Mouse (Mus musculus) G1E (cell line): ENCODE data around the gene Upf1. TPM values are rescaled to one million over a fixed set of nuclear protein-coding genes. Genes with fewer than 3 reads are reported as not detected.
A peak's percentile ranks its signal among the peaks of the same experiment; 100 is the strongest.

Experiments used
- ATAC-seq: 2 replicates; pipeline ENCODE4 v1.8.0; 2016; ENCODE audit warnings: mild to moderate bottlenecking; ENCODE audit not compliant: insufficient number of reproducible peaks, poor library complexity, low FRiP score, severe bottlenecking; ENCODE audit errors: extremely low read depth
- DNase-seq: peaks from one replicate; pipeline ENCODE4 v3.0.0; 2012; ENCODE audit warnings: low spot score
- H3K27me3 ChIP-seq: 2 replicates; pipeline ENCODE4 v1.6.1; 2012; ENCODE audit warnings: mild to moderate bottlenecking, low read length, inconsistent platforms; ENCODE audit not compliant: insufficient read depth
- H3K36me3 ChIP-seq: replicated peaks from 2 replicates; pipeline ENCODE3; 2012; ENCODE audit warnings: mild to moderate bottlenecking, inconsistent platforms
- H3K4me1 ChIP-seq: 2 replicates; pipeline ENCODE4 v1.6.1; 2012; ENCODE audit warnings: low read depth, low read length, inconsistent platforms, mixed read lengths; ENCODE audit not compliant: insufficient read depth
- H3K4me3 ChIP-seq: 2 replicates; pipeline ENCODE4 v1.5.1; 2012; ENCODE audit warnings: low read depth, mild to moderate bottlenecking, inconsistent platforms, low read length, moderate library complexity, mixed read lengths
- H3K9me3 ChIP-seq: replicated peaks from 2 replicates; pipeline ENCODE4 v1.6.1; 2012; ENCODE audit warnings: inconsistent platforms
- CTCF ChIP-seq: IDR thresholded peaks from 2 replicates; pipeline ENCODE4 v1.5.1; 2012; ENCODE audit warnings: low read depth, low read length, inconsistent platforms, mixed read lengths
- GATA1 ChIP-seq: IDR thresholded peaks from 2 replicates; pipeline ENCODE4 v1.6.1; 2012; ENCODE audit warnings: borderline replicate concordance, low read length, inconsistent platforms, mixed read lengths
- GATA2 ChIP-seq: IDR thresholded peaks from 2 replicates; pipeline ENCODE4 v1.6.1; 2012; ENCODE audit warnings: low read depth, low read length, inconsistent platforms, borderline replicate concordance
- POLR2AphosphoS5 ChIP-seq: IDR thresholded peaks from 2 replicates; pipeline ENCODE4 v1.6.1; 2012; ENCODE audit warnings: low read depth, low read length, inconsistent platforms; ENCODE audit not compliant: insufficient replicate concordance
- TAL1 ChIP-seq: conservative IDR thresholded peaks from 2 replicates; pipeline ENCODE4 v1.6.1; 2012; ENCODE audit warnings: low read depth, low read length, inconsistent platforms, mixed read lengths
- polyA plus RNA-seq: library from polyadenylated mRNA; stranded (reverse); fragments of >175 nt; gene quantifications from 2 replicates; pipeline ENCODE4 v1.2.3, GENCODE M21; 2012
- total RNA-seq, 2 experiments: library from RNA; stranded (forward) in 1 of 2; stranded (reverse) in 1 of 2; fragments of 200-1000 nt in 1 of 2; fragments of >200 nt in 1 of 2; fragmentation: Nextera tagmentation in 1 of 2; gene quantifications; 2 replicates each; pipeline ENCODE4 v1.2.3; 2014 to 2017

Upf1 gene
- total and polyA plus RNA-seq, 3 experiments: 22.9 to 155 (median 43.6) TPM

DNA sequence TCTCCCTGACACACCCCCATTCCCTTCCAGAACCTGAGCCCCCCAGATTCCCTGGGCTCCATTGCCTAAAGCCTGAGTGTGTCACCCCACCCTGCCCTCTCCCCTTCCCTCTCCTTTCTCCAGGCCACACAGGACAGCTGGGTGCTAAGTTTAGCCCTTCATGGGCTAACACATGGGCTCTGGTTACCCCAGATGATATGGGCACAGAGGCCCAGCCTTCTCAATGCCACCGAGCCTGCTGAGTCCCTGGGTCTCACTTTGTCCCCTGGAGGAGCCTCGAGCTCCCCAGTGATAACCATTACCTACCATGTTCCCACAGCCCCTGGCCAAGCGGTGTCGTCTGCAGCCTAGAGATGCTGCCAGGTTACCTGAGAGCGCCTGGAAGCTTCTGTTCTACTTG is 35.2 kb downstream of the Upf1 start:
- ATAC-seq: no peak
- DNase-seq: no peak
- no peaks in the 10 kb centered on the region for H3K9me3 ChIP-seq
- H3K27me3 ChIP-seq: peaks cover 58% of the 10 kb centered on the region
- H3K4me1 ChIP-seq: peaks cover 23% of the 10 kb centered on the region
- H3K36me3 ChIP-seq: peaks cover 11% of the 10 kb centered on the region
- no peak for TF ChIP-seq GATA1
- no peak for TF ChIP-seq TAL1
- TF ChIP-seq POLR2AphosphoS5: no peak
- no peak for TF ChIP-seq CTCF
- TF ChIP-seq GATA2: no peak
- no peak overlapping the region for H3K4me3 ChIP-seq

DNA sequence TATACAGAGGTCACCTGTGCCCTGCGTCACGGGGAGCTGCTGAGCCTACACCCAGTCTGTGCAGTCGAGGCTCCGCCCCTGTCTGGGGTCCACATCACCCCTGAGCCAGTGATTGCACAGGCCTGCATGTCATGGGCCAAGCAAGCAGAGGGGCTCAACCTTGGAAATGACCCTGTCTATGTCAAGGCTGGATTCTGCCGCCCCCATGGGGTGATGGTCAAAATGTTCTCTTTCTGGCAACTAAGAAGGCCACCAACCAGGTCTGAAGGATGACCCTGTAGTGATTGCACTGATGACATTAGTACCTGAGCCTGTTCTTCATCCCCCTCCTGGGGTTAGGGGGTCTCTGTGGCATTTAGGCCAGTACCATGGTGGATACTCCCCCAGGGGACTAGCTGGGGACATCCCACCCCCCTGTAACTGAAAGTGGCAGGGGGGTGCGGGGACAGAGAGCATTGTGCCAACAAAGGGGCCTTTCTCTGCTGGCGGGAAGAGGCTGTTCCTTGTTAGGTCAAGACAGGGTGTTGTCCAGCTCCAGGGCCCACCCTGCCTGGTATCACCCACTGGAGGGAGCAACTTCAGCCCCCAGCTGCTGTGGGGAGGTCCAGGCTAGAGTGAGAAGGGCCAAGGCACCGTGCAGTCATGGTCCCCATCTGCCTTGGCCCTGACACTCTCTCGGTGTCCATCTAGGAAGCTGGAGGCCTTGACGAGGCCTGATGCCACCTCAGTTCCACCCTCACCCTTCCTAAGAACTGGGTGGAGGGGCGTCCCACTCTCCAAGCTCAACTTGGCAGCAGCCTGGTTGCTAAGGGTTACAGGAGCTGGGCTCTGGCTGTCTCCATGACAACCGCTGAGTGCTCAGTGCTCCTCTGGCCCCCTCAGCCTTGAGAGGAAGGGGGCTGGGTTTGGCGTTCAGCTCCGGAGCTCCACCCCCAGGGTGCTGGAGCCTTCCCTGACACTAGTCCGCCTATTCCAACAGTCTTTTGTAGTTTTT is 36.3 kb downstream of the Upf1 start:
- Histone ChIP-seq H3K9me3 (no peaks in the 10 kb centered on the region), H3K4me1 (peaks cover 26% of the 10 kb centered on the region), H3K27me3 (peaks cover 50% of the 10 kb centered on the region), H3K36me3 (peaks cover 22% of the 10 kb centered on the region), H3K4me3 (no peak overlapping the region)
- no peak for TF ChIP-seq POLR2AphosphoS5
- TF ChIP-seq GATA2: no peak
- TF ChIP-seq TAL1: no peak
- no peak for TF ChIP-seq GATA1
- TF ChIP-seq CTCF: no peak
- ATAC-seq: no peak
- no peak for DNase-seq

DNA sequence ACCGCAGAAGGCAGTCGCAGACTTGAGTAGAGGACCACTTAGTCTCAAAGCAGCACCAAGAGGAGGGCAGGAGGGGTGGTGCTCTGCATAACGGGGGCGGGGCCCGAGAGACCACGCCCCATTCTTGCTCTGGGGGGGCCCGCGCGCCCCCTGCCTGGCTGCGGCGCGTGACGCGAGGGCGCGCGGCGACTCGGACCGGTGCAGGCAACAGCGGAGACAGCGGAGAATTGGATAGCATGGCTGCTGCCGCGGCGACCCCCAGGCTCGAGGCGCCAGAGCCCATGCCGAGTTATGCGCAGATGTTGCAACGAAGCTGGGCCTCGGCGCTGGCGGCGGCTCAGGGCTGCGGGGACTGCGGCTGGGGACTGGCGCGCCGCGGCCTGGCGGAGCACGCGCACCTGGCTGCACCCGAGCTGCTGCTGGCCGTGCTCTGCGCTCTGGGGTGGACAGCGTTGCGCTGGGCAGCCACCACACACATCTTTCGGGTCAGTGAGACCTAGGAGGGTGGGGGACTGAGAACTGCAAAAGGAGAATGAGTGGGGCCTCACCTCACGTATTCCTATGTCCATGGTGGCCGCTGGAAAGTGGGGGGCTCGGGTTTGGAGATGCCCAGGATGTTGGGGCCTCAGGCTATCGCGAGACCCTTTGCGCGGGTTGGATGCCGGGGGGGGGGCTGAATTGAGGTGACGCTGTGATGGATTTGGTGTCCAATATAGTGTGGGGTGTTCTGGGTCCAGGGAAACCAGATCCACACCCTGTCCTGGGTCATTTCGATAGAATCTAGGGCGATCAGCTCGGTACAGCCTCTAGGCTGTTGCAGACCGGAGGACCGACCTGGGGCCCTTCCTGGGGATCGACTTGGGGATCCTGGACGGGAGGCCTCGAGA is 37.2 kb downstream of the Upf1 start, which contains the start of gene Cers1:
Cers1 (plus strand) TSS at position 152 of the 887 bp plus-strand sequence.
- Histone ChIP-seq H3K4me3 (peak within 1 kb of the TSS; percentile 56; the same call in 1 of the 2 replicates), H3K4me1 (peaks cover 22% of the 10 kb centered on the region), H3K36me3 (peaks cover 31% of the 10 kb centered on the region), H3K9me3 (no peaks in the 10 kb centered on the region), H3K27me3 (peaks cover 42% of the 10 kb centered on the region)
- DNase-seq (no peak), ATAC-seq (no peak)
- no peak for TF ChIP-seq TAL1

- no peak for TF ChIP-seq GATA2
- TF ChIP-seq GATA1: no peak
- TF ChIP-seq TAL1: no peak
- TF ChIP-seq CTCF: no peak
- TF ChIP-seq POLR2AphosphoS5: no peak
- H3K4me1 ChIP-seq: peaks cover 22% of the 10 kb centered on the region
- no peak for ATAC-seq
- no peak for DNase-seq
- H3K9me3 ChIP-seq: no peaks in the 10 kb centered on the region
- H3K27me3 ChIP-seq: peaks cover 32% of the 10 kb centered on the region
- H3K4me3 ChIP-seq: no peak overlapping the region
- peaks cover 53% of the 10 kb centered on the region for H3K36me3 ChIP-seq
These were observed 39.7 kb downstream of the Upf1 start for GRCm38 (mm10) chr8:70313399-70313798.

DNA sequence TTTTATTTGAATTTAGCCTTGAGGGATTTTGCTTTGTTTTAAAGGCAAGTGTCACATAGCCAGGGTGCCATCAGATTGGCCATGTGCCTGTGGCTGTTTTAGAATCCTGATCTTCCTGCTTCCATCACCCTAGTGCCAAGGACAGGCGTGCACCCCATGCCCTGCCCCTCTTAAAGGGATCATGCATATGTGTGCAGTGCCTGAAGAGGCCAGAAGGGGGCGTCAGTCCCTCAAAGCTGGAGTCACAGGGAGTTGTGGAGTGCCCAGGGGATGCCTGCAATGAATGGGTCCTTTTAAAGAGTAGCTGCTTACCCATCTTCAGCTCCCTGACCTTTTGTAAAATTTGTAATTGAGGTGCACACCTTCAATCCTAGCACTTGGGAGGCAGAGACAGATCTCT is 43.8 kb downstream of the Upf1 start:
- ATAC-seq: no peak
- no peak overlapping the region for H3K4me3 ChIP-seq
- no peak for DNase-seq
- TF ChIP-seq POLR2AphosphoS5: no peak
- peak; percentile 33; the same call in 1 of the 2 replicates for TF ChIP-seq CTCF
- H3K9me3 ChIP-seq: no peaks in the 10 kb centered on the region
- H3K4me1 ChIP-seq: peaks cover 23% of the 10 kb centered on the region
- H3K27me3 ChIP-seq: no peaks in the 10 kb centered on the region
- H3K36me3 ChIP-seq: peaks cover 93% of the 10 kb centered on the region

GRCm38 (mm10) chr8:70302901-70303300 is 50.2 kb downstream of the Upf1 start:
- H3K36me3 ChIP-seq: peaks cover 73% of the 10 kb centered on the region
- TF ChIP-seq GATA1 (no peak), CTCF (no peak), TAL1 (no peak), POLR2AphosphoS5 (no peak), GATA2 (no peak)
- peaks cover 43% of the 10 kb centered on the region for H3K4me1 ChIP-seq
- peak overlapping the region; percentile 85 for H3K4me3 ChIP-seq
- H3K27me3 ChIP-seq: no peaks in the 10 kb centered on the region
- no peak for DNase-seq
- no peak for ATAC-seq
- no peaks in the 10 kb centered on the region for H3K9me3 ChIP-seq
